Mouse (Mus musculus) ES-Bruce4 (cell line): ENCODE measurements around the gene Glul. TPM values are rescaled to one million over a fixed set of nuclear protein-coding genes. Genes with fewer than 3 reads are reported as not detected.

Source experiments
- H3K27ac ChIP-seq: 2 replicates; pipeline ENCODE4 v1.5.1; 2012; ENCODE audit warnings: low read length, inconsistent platforms; ENCODE audit not compliant: insufficient read depth
- H3K27me3 ChIP-seq: 2 replicates; pipeline ENCODE4 v1.6.1; 2012; ENCODE audit warnings: mild to moderate bottlenecking, low read length, inconsistent platforms; ENCODE audit not compliant: control insufficient read depth, poor library complexity, insufficient read depth, severe bottlenecking
- H3K36me3 ChIP-seq: 2 replicates; pipeline ENCODE4 v1.6.1; 2012; ENCODE audit warnings: inconsistent platforms, mild to moderate bottlenecking, low read length, moderate library complexity; ENCODE audit not compliant: control insufficient read depth, poor library complexity, insufficient read depth, severe bottlenecking
- H3K4me1 ChIP-seq: one replicate; pipeline ENCODE4 v1.8.1; 2011; ENCODE audit warnings: low read length; ENCODE audit not compliant: control insufficient read depth, insufficient read depth
- H3K4me3 ChIP-seq: 2 replicates; pipeline ENCODE4 v1.5.1; 2011; ENCODE audit warnings: low read depth, mild to moderate bottlenecking, low read length
- H3K9ac ChIP-seq: 2 replicates; pipeline ENCODE4 v1.6.1; 2012; ENCODE audit warnings: low read depth, mild to moderate bottlenecking, inconsistent platforms; ENCODE audit not compliant: poor library complexity, severe bottlenecking
- H3K9me3 ChIP-seq: replicated peaks from 2 replicates; pipeline ENCODE4 v1.6.1; 2012; ENCODE audit warnings: mild to moderate bottlenecking, low read length, inconsistent platforms; ENCODE audit not compliant: control insufficient read depth, poor library complexity, insufficient read depth, severe bottlenecking
- CTCF ChIP-seq: IDR thresholded peaks from one replicate; pipeline ENCODE4 v1.8.1; 2011; ENCODE audit warnings: low read depth, low read length
- EP300 ChIP-seq: IDR thresholded peaks from 2 replicates; pipeline ENCODE4 v1.6.1; 2011; ENCODE audit warnings: low read depth, low read length; ENCODE audit not compliant: insufficient read depth
- POLR2A ChIP-seq: IDR thresholded peaks from one replicate; pipeline ENCODE4 v1.8.1; 2011; ENCODE audit warnings: low read length; ENCODE audit not compliant: insufficient read depth
- polyA plus RNA-seq: library from polyadenylated mRNA; stranded (reverse); fragments of >200 nt; gene quantifications from 2 replicates; pipeline ENCODE4 v1.2.4, GENCODE M21; 2011; ENCODE audit warnings: low read depth; ENCODE audit not compliant: missing spikeins, insufficient read depth, insufficient read length

The Glul gene
- polyA plus RNA-seq, 1 experiment: 97.0 TPM

DNA sequence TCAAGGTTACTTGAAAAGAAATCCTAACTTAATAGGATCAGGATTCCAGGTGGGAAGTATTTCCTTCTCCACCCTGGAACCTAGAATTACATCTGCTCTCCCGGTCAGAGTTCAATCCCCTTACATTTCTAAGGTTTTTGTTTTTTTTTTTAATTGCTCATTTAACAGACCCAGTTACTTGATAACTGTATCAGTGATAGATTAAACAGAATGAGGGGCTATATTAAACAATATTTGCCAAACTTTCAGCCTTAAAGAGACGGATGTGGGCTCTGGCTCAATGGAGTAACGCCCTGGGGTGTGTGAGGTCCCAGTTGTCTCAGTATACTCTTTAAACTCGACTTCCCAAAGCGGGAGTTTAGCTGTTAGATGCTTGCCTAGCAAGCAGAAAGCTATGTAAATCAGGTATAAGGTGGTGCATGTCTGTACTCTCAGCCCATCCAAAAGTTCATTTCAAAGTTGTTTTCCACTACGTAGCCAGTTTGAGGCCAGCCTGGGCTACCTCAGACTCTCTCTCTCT lies 11.6 kb downstream of the Glul start:
- H3K9ac ChIP-seq: no peak overlapping the region
- H3K36me3 ChIP-seq: peaks cover 42% of the 10 kb centered on the region
- H3K4me3 ChIP-seq: no peak overlapping the region
- H3K27me3 ChIP-seq: no peaks in the 10 kb centered on the region
- H3K27ac ChIP-seq: no peak overlapping the region
- TF ChIP-seq EP300 (no peak), POLR2A (no peak), CTCF (no peak)
- peaks cover 2% of the 10 kb centered on the region for H3K9me3 ChIP-seq
- no peaks in the 10 kb centered on the region for H3K4me1 ChIP-seq

GRCm38 (mm10) chr1:153913869-153914268 lies 14.1 kb downstream of the Glul start:
- H3K36me3 ChIP-seq: peaks cover 17% of the 10 kb centered on the region
- TF ChIP-seq CTCF (no peak), EP300 (no peak), POLR2A (no peak)
- H3K9ac ChIP-seq: no peak overlapping the region
- no peaks in the 10 kb centered on the region; the same call in 1 of the 2 replicates for H3K9me3 ChIP-seq
- H3K4me1 ChIP-seq: no peaks in the 10 kb centered on the region
- no peak overlapping the region for H3K4me3 ChIP-seq
- H3K27me3 ChIP-seq: no peaks in the 10 kb centered on the region
- H3K27ac ChIP-seq: no peak overlapping the region

DNA sequence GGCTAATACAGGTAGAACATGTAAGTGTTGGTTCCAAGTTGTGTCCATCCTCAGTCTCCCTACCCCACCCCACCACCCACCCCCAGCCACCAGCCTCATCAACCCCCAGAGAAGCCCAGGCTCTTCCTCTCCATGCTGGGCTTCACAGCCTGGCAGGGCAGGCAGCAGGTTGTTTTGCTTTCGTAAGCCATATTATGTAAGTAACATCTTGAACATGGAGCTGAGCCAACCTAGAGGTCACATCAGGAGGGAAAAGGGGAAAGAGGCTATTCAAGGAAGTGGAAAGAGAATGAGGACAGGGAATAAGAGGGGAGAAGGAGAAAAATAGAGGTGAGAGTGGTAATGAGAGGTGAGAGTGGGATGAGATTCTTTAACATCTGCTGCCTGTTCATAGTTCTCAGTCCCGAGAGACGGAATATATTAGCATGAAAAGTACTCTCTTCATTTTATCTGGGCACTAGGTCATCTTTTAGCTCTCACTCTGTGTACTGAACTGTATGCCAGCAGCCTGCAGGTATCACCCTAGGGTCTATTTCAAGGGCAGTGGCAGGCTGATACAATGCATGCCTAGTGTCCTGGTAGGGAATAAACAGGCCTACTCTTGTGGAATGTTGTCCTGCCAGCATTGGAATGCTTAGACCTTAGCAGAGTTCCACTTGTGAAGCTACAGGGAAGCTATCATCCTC lies 18.9 kb downstream of the Glul start:
- Histone ChIP-seq H3K27ac (no peak overlapping the region), H3K36me3 (no peaks in the 10 kb centered on the region), H3K9me3 (no peaks in the 10 kb centered on the region; the same call in 1 of the 2 replicates), H3K4me3 (no peak overlapping the region), H3K4me1 (no peaks in the 10 kb centered on the region), H3K27me3 (no peaks in the 10 kb centered on the region), H3K9ac (no peak overlapping the region)
- TF ChIP-seq CTCF (no peak), EP300 (no peak), POLR2A (no peak)

- TF ChIP-seq POLR2A (no peak), EP300 (no peak), CTCF (no peak)
- Histone ChIP-seq H3K27ac (no peak overlapping the region), H3K4me3 (no peak overlapping the region), H3K27me3 (no peaks in the 10 kb centered on the region), H3K9me3 (no peaks in the 10 kb centered on the region), H3K4me1 (no peaks in the 10 kb centered on the region), H3K9ac (no peak overlapping the region), H3K36me3 (no peaks in the 10 kb centered on the region)
Measured at GRCm38 (mm10) chr1:153921642-153922041, 21.9 kb downstream of the Glul start.

- Histone ChIP-seq H3K9me3 (no peaks in the 10 kb centered on the region), H3K27me3 (no peaks in the 10 kb centered on the region), H3K4me1 (no peaks in the 10 kb centered on the region), H3K4me3 (no peak overlapping the region), H3K27ac (no peak overlapping the region), H3K9ac (no peak overlapping the region), H3K36me3 (no peaks in the 10 kb centered on the region)
- no peak for TF ChIP-seq EP300
- no peak for TF ChIP-seq CTCF
- no peak for TF ChIP-seq POLR2A
Measured at GRCm38 (mm10) chr1:153922571-153923021, 22.9 kb downstream of the Glul start.
